Mouse (Mus musculus): ENCODE data around the gene Ckm. TPM values are rescaled to one million over a fixed set of nuclear protein-coding genes. Genes with fewer than 3 reads are reported as not detected.

The Ckm gene
- polyA plus RNA-seq, 1 experiment from 2014 or later, result 0.40 TPM

- H3K4me3 ChIP-seq (ENCODE audit: low read depth, low read length), result no peak overlapping the region
- no peak overlapping the region for H3K9ac ChIP-seq (ENCODE audit: low read depth, low read length)
- H3K27ac ChIP-seq (ENCODE audit: low read depth, low read length), result no peak overlapping the region
- ATAC-seq (replicated peaks; ENCODE audit: low FRiP score) (no peak), DNase-seq (ENCODE audit: low spot score) (no peak)
- H3K36me3 ChIP-seq (ENCODE audit: control insufficient read depth, insufficient read depth, low read length), result peaks cover 63% of the 10 kb centered on the region
- WGBS, result 96% methylated on average over 2 of the region's 2 CpGs
- no peaks in the 10 kb centered on the region for H3K4me1 ChIP-seq (replicated peaks; ENCODE audit: control insufficient read depth, insufficient read depth, low read length)
- H3K4me2 ChIP-seq, result no peak overlapping the region
- peaks cover 4% of the 10 kb centered on the region; the same call in 1 of the 2 replicates for H3K9me3 ChIP-seq (ENCODE audit: control insufficient read depth, low read length)
- no peaks in the 10 kb centered on the region for H3K27me3 ChIP-seq (replicated peaks; ENCODE audit: control insufficient read depth, insufficient read depth, low read length)
Measured at GRCm38 (mm10) chr7:19432475-19432874, 27.9 kb downstream of the Ckm start.

- Histone ChIP-seq H3K36me3 (ENCODE audit: control insufficient read depth, insufficient read depth, low read length) (peaks cover 56% of the 10 kb centered on the region), H3K4me3 (ENCODE audit: low read depth, low read length) (no peak overlapping the region), H3K4me2 (no peak overlapping the region), H3K27me3 (replicated peaks; ENCODE audit: control insufficient read depth, insufficient read depth, low read length) (no peaks in the 10 kb centered on the region), H3K9ac (ENCODE audit: low read depth, low read length) (no peak overlapping the region), H3K9me3 (ENCODE audit: control insufficient read depth, low read length) (peaks cover 4% of the 10 kb centered on the region; the same call in 1 of the 2 replicates), H3K27ac (ENCODE audit: low read depth, low read length) (no peak overlapping the region), H3K4me1 (replicated peaks; ENCODE audit: control insufficient read depth, insufficient read depth, low read length) (peaks cover 3% of the 10 kb centered on the region)
- WGBS, result 94% methylated on average over 2 of the region's 2 CpGs
- DNase-seq (ENCODE audit: low spot score), result no peak
- ATAC-seq (replicated peaks; ENCODE audit: low FRiP score), result no peak
Measured at GRCm38 (mm10) chr7:19436276-19436675, 31.7 kb downstream of the Ckm start.

- Histone ChIP-seq H3K27ac (ENCODE audit: low read depth, low read length) (no peak overlapping the region), H3K27me3 (replicated peaks; ENCODE audit: control insufficient read depth, insufficient read depth, low read length) (no peaks in the 10 kb centered on the region), H3K9me3 (ENCODE audit: control insufficient read depth, low read length) (peaks cover 4% of the 10 kb centered on the region; the same call in 1 of the 2 replicates), H3K9ac (ENCODE audit: low read depth, low read length) (no peak overlapping the region), H3K4me2 (no peak overlapping the region), H3K36me3 (ENCODE audit: control insufficient read depth, insufficient read depth, low read length) (peaks cover 57% of the 10 kb centered on the region), H3K4me3 (ENCODE audit: low read depth, low read length) (no peak overlapping the region), H3K4me1 (replicated peaks; ENCODE audit: control insufficient read depth, insufficient read depth, low read length) (peaks cover 8% of the 10 kb centered on the region)
- DNase-seq (ENCODE audit: low spot score) (no peak), ATAC-seq (replicated peaks; ENCODE audit: low FRiP score) (no peak)
- WGBS, result 91% methylated on average over 9 of the region's 9 CpGs
Measured at GRCm38 (mm10) chr7:19437048-19437447, 32.5 kb downstream of the Ckm start.

GRCm38 (mm10) chr7:19441448-19442091, 37.0 kb downstream of the Ckm start:
- no peaks in the 10 kb centered on the region for H3K9me3 ChIP-seq (ENCODE audit: control insufficient read depth, low read length)
- H3K27ac ChIP-seq (ENCODE audit: low read depth, low read length), result peak overlapping the region; percentile 47
- no peak overlapping the region for H3K4me2 ChIP-seq
- no peak overlapping the region for H3K9ac ChIP-seq (ENCODE audit: low read depth, low read length)
- 49% methylated on average over 9 of the region's 9 CpGs for WGBS
- no peak for DNase-seq (ENCODE audit: low spot score)
- H3K36me3 ChIP-seq (ENCODE audit: control insufficient read depth, insufficient read depth, low read length), result peaks cover 22% of the 10 kb centered on the region; the same call in 1 of the 2 replicates
- no peaks in the 10 kb centered on the region for H3K27me3 ChIP-seq (replicated peaks; ENCODE audit: control insufficient read depth, insufficient read depth, low read length)
- H3K4me1 ChIP-seq (replicated peaks; ENCODE audit: control insufficient read depth, insufficient read depth, low read length), result peaks cover 11% of the 10 kb centered on the region
- no peak overlapping the region for H3K4me3 ChIP-seq (ENCODE audit: low read depth, low read length)
- ATAC-seq (replicated peaks; ENCODE audit: low FRiP score), result peak; percentile 65

- no peak overlapping the region for H3K9ac ChIP-seq (ENCODE audit: low read depth, low read length)
- 42% methylated on average over 3 of the region's 3 CpGs for WGBS
- no peak overlapping the region for H3K27ac ChIP-seq (ENCODE audit: low read depth, low read length)
- no peak overlapping the region for H3K4me3 ChIP-seq (ENCODE audit: low read depth, low read length)
- no peaks in the 10 kb centered on the region for H3K27me3 ChIP-seq (replicated peaks; ENCODE audit: control insufficient read depth, insufficient read depth, low read length)
- ATAC-seq (replicated peaks; ENCODE audit: low FRiP score), result no peak
- peak; percentile 77 for DNase-seq (ENCODE audit: low spot score)
- H3K36me3 ChIP-seq (ENCODE audit: control insufficient read depth, insufficient read depth, low read length), result peaks cover 20% of the 10 kb centered on the region; the same call in 1 of the 2 replicates
- H3K9me3 ChIP-seq (ENCODE audit: control insufficient read depth, low read length), result no peaks in the 10 kb centered on the region
- H3K4me2 ChIP-seq, result no peak overlapping the region
- H3K4me1 ChIP-seq (replicated peaks; ENCODE audit: control insufficient read depth, insufficient read depth, low read length), result peaks cover 11% of the 10 kb centered on the region
Measured at GRCm38 (mm10) chr7:19443344-19443743, 38.8 kb downstream of the Ckm start.

GRCm38 (mm10) chr7:19444801-19445200, 40.2 kb downstream of the Ckm start:
- no peaks in the 10 kb centered on the region for H3K9me3 ChIP-seq (ENCODE audit: control insufficient read depth, low read length)
- ATAC-seq (replicated peaks; ENCODE audit: low FRiP score), result no peak
- no peak overlapping the region for H3K9ac ChIP-seq (ENCODE audit: low read depth, low read length)
- DNase-seq (ENCODE audit: low spot score), result no peak
- H3K27me3 ChIP-seq (replicated peaks; ENCODE audit: control insufficient read depth, insufficient read depth, low read length), result no peaks in the 10 kb centered on the region
- peaks cover 22% of the 10 kb centered on the region for H3K36me3 ChIP-seq (ENCODE audit: control insufficient read depth, insufficient read depth, low read length)
- no peak overlapping the region for H3K27ac ChIP-seq (ENCODE audit: low read depth, low read length)
- H3K4me2 ChIP-seq, result no peak overlapping the region
- no peak overlapping the region for H3K4me3 ChIP-seq (ENCODE audit: low read depth, low read length)
- peaks cover 11% of the 10 kb centered on the region for H3K4me1 ChIP-seq (replicated peaks; ENCODE audit: control insufficient read depth, insufficient read depth, low read length)
- WGBS, result 85% methylated on average over 12 of the region's 12 CpGs

GRCm38 (mm10) chr7:19447689-19448088, 43.1 kb downstream of the Ckm start:
- H3K4me1 ChIP-seq (replicated peaks; ENCODE audit: control insufficient read depth, insufficient read depth, low read length), result 0 out of 2 replicates have a peak, but pooled peaks cover under 1% of the 10 kb centered on the region
- peaks cover 25% of the 10 kb centered on the region for H3K36me3 ChIP-seq (ENCODE audit: control insufficient read depth, insufficient read depth, low read length)
- H3K9ac ChIP-seq (ENCODE audit: low read depth, low read length), result no peak overlapping the region
- H3K4me3 ChIP-seq (ENCODE audit: low read depth, low read length), result no peak overlapping the region
- ATAC-seq (replicated peaks; ENCODE audit: low FRiP score) (no peak), DNase-seq (ENCODE audit: low spot score) (no peak)
- H3K27me3 ChIP-seq (replicated peaks; ENCODE audit: control insufficient read depth, insufficient read depth, low read length), result no peaks in the 10 kb centered on the region
- no peak overlapping the region for H3K4me2 ChIP-seq
- 92% methylated on average over 16 of the region's 16 CpGs for WGBS
- H3K27ac ChIP-seq (ENCODE audit: low read depth, low read length), result no peak overlapping the region
- no peaks in the 10 kb centered on the region for H3K9me3 ChIP-seq (ENCODE audit: control insufficient read depth, low read length)

GRCm38 (mm10) chr7:19449165-19449564, 44.6 kb downstream of the Ckm start:
- H3K4me3 ChIP-seq (ENCODE audit: low read depth, low read length), result no peak overlapping the region
- peaks cover 22% of the 10 kb centered on the region for H3K36me3 ChIP-seq (ENCODE audit: control insufficient read depth, insufficient read depth, low read length)
- DNase-seq (ENCODE audit: low spot score) (no peak), ATAC-seq (replicated peaks; ENCODE audit: low FRiP score) (no peak)
- no peaks in the 10 kb centered on the region for H3K9me3 ChIP-seq (ENCODE audit: control insufficient read depth, low read length)
- H3K27me3 ChIP-seq (replicated peaks; ENCODE audit: control insufficient read depth, insufficient read depth, low read length), result no peaks in the 10 kb centered on the region
- H3K4me1 ChIP-seq (replicated peaks; ENCODE audit: control insufficient read depth, insufficient read depth, low read length), result no peaks in the 10 kb centered on the region
- H3K27ac ChIP-seq (ENCODE audit: low read depth, low read length), result no peak overlapping the region
- no peak overlapping the region for H3K4me2 ChIP-seq
- 92% methylated on average over 12 of the region's 12 CpGs for WGBS
- no peak overlapping the region for H3K9ac ChIP-seq (ENCODE audit: low read depth, low read length)

- H3K9ac ChIP-seq (ENCODE audit: low read depth, low read length), result no peak overlapping the region
- H3K27me3 ChIP-seq (replicated peaks; ENCODE audit: control insufficient read depth, insufficient read depth, low read length), result no peaks in the 10 kb centered on the region
- H3K36me3 ChIP-seq (ENCODE audit: control insufficient read depth, insufficient read depth, low read length), result peaks cover 18% of the 10 kb centered on the region
- H3K4me3 ChIP-seq (ENCODE audit: low read depth, low read length), result no peak overlapping the region
- ATAC-seq (replicated peaks; ENCODE audit: low FRiP score) (no peak), DNase-seq (ENCODE audit: low spot score) (no peak)
- H3K9me3 ChIP-seq (ENCODE audit: control insufficient read depth, low read length), result no peaks in the 10 kb centered on the region
- no peak overlapping the region for H3K4me2 ChIP-seq
- no peak overlapping the region for H3K27ac ChIP-seq (ENCODE audit: low read depth, low read length)
- WGBS, result 85% methylated on average over 3 of the region's 4 CpGs
- peaks cover 19% of the 10 kb centered on the region for H3K4me1 ChIP-seq (replicated peaks; ENCODE audit: control insufficient read depth, insufficient read depth, low read length)
Measured at GRCm38 (mm10) chr7:19455186-19455585, 50.6 kb downstream of the Ckm start.
